Mouse (Mus musculus): Measurements from ENCODE around the gene Cope.

GRCm38 (mm10) chr8:70284421-70284820 lies 17.9 kb upstream of the Cope start:
- TF ChIP-seq POLR2A (IDR thresholded peaks at IDR 0.05; ENCODE audit: insufficient read length, low read depth) (no peak), E2F4 (IDR thresholded peaks at IDR 0.05; ENCODE audit: insufficient read depth) (no peak), USF1 (IDR thresholded peaks at IDR 0.05; ENCODE audit: low read depth) (no peak)
